Mouse (Mus musculus) megakaryocyte, embryonic 14.5 days (primary cell): ENCODE measurements around the gene Txn2.

Experiments
- FLI1 ChIP-seq: IDR thresholded peaks from 2 replicates; pipeline ENCODE4 v1.6.1; 2012; ENCODE audit warnings: low read length, inconsistent platforms, mixed read lengths
- GATA1 ChIP-seq: IDR thresholded peaks from 3 replicates; pipeline ENCODE4 v1.6.1; 2012; ENCODE audit warnings: mixed read lengths, low read length, inconsistent platforms, borderline replicate concordance

DNA sequence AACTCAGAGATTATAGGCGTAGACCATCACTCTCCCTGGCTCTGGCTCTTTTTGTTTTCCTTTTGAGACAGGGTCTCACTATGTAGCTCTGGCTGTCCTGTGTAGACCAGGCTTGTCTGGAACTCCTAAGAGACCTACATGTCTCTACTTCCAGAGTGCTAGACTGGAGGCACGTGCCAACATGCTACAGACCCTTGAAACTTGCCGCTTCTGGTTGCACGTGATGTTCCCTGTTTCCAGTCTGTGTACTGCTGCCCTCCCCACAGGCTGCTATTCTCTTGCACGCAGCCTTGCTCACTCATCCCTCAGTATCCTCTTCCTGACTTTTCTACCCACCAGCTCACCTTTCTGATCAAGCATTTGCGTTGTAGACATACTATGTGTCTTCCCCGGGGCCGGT is 22.7 kb downstream of the Txn2 start:
- TF ChIP-seq GATA1: no peak
- TF ChIP-seq FLI1: no peak
